Mouse (Mus musculus) hindbrain, embryonic 15.5 days (tissue): ENCODE data around the gene Tnni2. TPM values are rescaled to one million over a fixed set of nuclear protein-coding genes. Genes with fewer than 3 reads are reported as not detected.
"Not testable (repeated sequence)": the region's sequence is repeated elsewhere in the genome, so short reads cannot be mapped to it uniquely, and the experiment has no call there.

Source experiments
- ATAC-seq: fragments of 200-750 bp; cut with Nextera tagmentation; 2 replicates; pipeline ENCODE4 v1.8.0; 2017; ENCODE audit warnings: low read depth, moderate number of reproducible peaks, moderate TSS enrichment; ENCODE audit not compliant: low FRiP score
- H3K27ac ChIP-seq: fragments of 300-500 bp; sonication (generic); replicated peaks from 2 replicates; pipeline ENCODE4 v1.5.1; 2015; ENCODE audit warnings: mild to moderate bottlenecking, inconsistent platforms
- H3K27me3 ChIP-seq: fragments of 300-500 bp; sonication (generic); 2 replicates; pipeline ENCODE4 v1.6.1; 2015; ENCODE audit warnings: control low read depth, inconsistent platforms
- H3K36me3 ChIP-seq: fragments of 300-500 bp; sonication (generic); 2 replicates; pipeline ENCODE4 v1.6.1; 2015; ENCODE audit warnings: control low read depth, inconsistent platforms
- H3K4me1 ChIP-seq: fragments of 300-500 bp; sonication (generic); replicated peaks from 2 replicates; pipeline ENCODE4 v1.6.1; 2015; ENCODE audit warnings: control low read depth, inconsistent platforms
- H3K4me2 ChIP-seq: fragments of 300-500 bp; sonication (generic); 2 replicates; pipeline ENCODE4 v1.6.1; 2015; ENCODE audit warnings: moderate library complexity, mild to moderate bottlenecking, inconsistent platforms
- H3K4me3 ChIP-seq: fragments of 300-500 bp; sonication (generic); 2 replicates; pipeline ENCODE4 v1.5.1; 2015; ENCODE audit warnings: mild to moderate bottlenecking, inconsistent platforms
- H3K9ac ChIP-seq: fragments of 300-500 bp; sonication (generic); 2 replicates; pipeline ENCODE4 v1.6.1; 2015; ENCODE audit warnings: inconsistent platforms
- H3K9me3 ChIP-seq: fragments of 300-500 bp; sonication (generic); 2 replicates; pipeline ENCODE4 v1.6.1; 2016; ENCODE audit warnings: control low read depth, inconsistent platforms
- WGBS: fragments of 180-500 bp; shearing (Covaris S2); methylation state at CpG from one replicate; pipeline ENCODE4 v1.1.7; 2015; 5-methylcytosine and 5-hydroxymethylcytosine counted together
- polyA plus RNA-seq: library from polyadenylated mRNA; unstranded; fragments of >200 nt; fragmentation: Nextera tagmentation; extraction: Ambion mirVana; gene quantifications from 2 replicates; pipeline ENCODE4 v1.2.1, GENCODE M21; 2015

The Tnni2 gene
- 0.79 and 1.4 TPM in 2 replicates for polyA plus RNA-seq

DNA sequence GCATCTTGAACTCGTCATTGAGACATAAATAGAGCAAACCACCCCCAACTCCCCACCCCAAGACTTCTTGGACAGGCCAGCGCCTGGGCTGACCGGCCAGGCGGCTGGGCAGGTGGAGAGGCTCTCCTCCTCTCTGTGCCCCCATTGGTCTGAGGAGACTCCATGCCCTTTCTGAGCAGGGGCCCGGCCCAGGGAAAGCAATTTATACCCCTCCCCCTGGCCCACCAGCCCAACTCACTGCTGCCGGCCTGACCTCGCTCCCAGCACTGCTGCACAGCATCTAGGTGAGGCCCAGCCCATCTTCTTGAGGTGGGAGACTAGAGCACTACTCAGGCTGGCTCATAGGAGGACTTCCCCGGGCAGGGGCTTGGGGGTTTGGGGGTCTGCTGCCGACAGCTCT, at the start of gene Tnni2:
Gene Tnni2 (plus strand): TSS at position 224 of the 400 bp plus-strand sequence.
- Histone ChIP-seq H3K4me2 (no peak within 1 kb of the TSS), H3K27me3 (no peaks in the 10 kb centered on the region), H3K36me3 (no peaks in the 10 kb centered on the region), H3K9me3 (no peaks in the 10 kb centered on the region), H3K4me3 (no peak within 1 kb of the TSS), H3K27ac (no peak within 1 kb of the TSS), H3K9ac (no peak within 1 kb of the TSS), H3K4me1 (no peaks in the 10 kb centered on the region)
- WGBS: 86% methylated on average over 9 of the region's 9 CpGs
- no peak for ATAC-seq

DNA sequence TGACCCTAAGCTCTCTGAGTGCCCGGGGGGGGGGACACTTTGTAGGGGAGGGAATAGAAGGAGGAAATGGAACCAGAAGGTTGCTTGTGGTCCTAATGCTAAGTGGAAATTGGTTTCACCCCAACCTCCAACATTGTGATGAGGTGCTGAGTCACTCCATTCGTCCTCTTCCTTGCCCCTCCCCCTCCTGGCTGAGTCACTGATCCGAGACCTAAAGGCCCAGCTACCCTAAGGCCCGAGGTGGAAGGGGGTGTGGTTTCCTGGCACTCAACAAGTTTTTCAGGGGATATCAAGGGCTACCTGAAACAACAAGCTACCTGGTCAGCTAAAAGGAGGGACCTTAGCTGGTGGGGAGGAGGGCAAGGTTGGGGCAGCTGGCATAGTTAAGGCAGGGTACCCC, 48.4 kb upstream of the Tnni2 start:
- Histone ChIP-seq H3K9me3 (no peaks in the 10 kb centered on the region), H3K4me3 (no peak overlapping the region), H3K27me3 (no peaks in the 10 kb centered on the region), H3K4me2 (no peak overlapping the region), H3K4me1 (peaks cover 2% of the 10 kb centered on the region; the same call in 1 of the 2 replicates), H3K9ac (no peak overlapping the region), H3K27ac (no peak overlapping the region), H3K36me3 (no peaks in the 10 kb centered on the region)
- ATAC-seq: no peak
- 39% methylated on average over 4 of the region's 4 CpGs for WGBS

DNA sequence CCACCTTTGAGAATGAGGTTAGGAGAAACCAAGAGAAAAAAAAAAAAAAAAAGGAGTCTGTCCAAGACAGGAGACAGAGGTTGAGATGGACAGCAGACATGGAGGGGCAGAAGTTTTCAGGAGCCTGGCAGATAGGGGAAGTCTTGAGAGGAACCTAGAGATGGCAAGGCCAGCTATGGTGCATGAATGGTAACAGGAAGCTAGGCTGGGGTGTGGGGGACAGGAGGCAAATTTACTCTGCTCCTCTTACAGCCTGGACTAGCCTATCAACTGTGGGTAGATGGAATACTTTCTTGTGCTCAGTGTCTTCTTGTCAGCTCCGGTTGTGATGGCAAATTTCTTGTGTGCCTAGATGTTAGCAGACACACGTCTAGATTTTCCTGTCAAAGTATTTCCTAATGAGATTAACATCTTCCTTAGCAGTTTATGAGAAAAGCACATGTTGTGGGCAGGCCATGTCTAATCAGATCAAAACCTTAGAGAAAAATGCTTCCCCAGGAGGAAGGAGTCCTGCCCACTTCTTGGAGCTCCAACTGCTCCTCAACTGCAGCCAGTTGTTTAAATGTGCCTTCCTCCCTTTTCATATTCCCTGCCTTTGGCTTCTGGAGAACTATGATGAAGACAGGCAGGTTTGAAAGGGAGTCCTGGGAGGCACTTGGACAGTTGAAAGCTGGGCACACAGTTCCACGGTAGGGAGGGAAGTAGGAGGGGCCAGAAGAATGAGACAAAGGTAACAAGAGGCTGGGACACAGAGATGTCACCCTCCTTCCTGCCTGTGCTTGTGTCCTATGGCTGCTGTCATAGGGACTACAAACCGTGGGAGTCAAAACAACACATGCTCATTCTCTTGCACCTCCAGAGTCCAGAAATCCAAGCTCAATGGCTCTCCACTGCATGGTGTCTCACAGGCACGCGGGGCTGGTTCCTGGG, 47.1 kb upstream of the Tnni2 start:
- H3K36me3 ChIP-seq: no peaks in the 10 kb centered on the region
- WGBS: 64% methylated on average over 6 of the region's 6 CpGs
- H3K4me2 ChIP-seq: no peak overlapping the region
- no peaks in the 10 kb centered on the region for H3K27me3 ChIP-seq
- ATAC-seq: no peak
- no peak overlapping the region for H3K27ac ChIP-seq
- no peaks in the 10 kb centered on the region for H3K9me3 ChIP-seq
- no peaks in the 10 kb centered on the region for H3K4me1 ChIP-seq
- no peak overlapping the region for H3K4me3 ChIP-seq
- no peak overlapping the region for H3K9ac ChIP-seq

DNA sequence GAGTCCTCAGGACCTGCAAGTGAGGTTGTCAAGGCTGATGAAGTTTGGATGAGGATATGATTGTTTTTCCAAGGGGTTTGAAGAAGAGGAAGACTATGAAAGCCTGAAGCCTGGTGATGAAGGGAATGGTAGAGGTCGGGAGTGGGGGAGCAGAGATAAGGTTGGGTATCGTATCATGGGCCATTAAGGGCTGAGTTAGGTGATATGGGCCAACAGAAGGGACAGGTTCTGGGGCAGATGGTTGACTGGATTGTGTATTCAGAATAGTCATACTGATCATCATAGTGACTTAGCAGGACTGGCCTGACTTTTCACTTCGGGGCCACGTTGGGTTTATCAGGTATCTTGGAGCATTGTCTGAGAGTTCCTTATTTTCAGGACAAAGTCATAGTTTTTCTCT, 46.1 kb upstream of the Tnni2 start:
- no peak for ATAC-seq
- no peak overlapping the region for H3K4me2 ChIP-seq
- H3K9ac ChIP-seq: no peak overlapping the region
- H3K4me3 ChIP-seq: no peak overlapping the region
- no peak overlapping the region for H3K27ac ChIP-seq
- H3K36me3 ChIP-seq: no peaks in the 10 kb centered on the region
- H3K9me3 ChIP-seq: no peaks in the 10 kb centered on the region
- no peaks in the 10 kb centered on the region for H3K4me1 ChIP-seq
- H3K27me3 ChIP-seq: no peaks in the 10 kb centered on the region
- 90% methylated on average over 4 of the region's 4 CpGs for WGBS

DNA sequence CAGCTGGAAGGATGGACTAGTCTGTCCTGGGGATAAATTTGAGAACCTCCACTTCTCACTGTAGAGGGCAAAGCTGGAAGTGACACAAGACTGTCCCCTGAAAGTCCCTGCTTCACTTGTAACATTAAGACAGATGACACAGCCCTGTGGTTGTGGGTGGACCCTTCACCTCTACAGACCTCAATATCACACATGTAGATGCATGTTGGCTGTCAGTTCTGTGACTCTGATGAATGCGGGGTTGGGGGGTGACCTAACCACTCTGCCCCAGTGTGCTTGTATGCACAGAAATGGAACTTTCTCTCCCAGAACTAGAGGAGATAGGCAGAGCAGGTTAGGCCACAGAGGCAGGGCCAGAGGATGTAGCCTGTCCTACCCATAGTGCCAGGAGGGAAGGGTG, 45.0 kb upstream of the Tnni2 start:
- Histone ChIP-seq H3K4me3 (no peak overlapping the region), H3K9me3 (no peaks in the 10 kb centered on the region), H3K27ac (no peak overlapping the region), H3K4me1 (no peaks in the 10 kb centered on the region), H3K9ac (no peak overlapping the region), H3K27me3 (no peaks in the 10 kb centered on the region), H3K4me2 (no peak overlapping the region), H3K36me3 (no peaks in the 10 kb centered on the region)
- no peak for ATAC-seq
- 100% methylated on average over 1 of the region's 1 CpGs for WGBS

DNA sequence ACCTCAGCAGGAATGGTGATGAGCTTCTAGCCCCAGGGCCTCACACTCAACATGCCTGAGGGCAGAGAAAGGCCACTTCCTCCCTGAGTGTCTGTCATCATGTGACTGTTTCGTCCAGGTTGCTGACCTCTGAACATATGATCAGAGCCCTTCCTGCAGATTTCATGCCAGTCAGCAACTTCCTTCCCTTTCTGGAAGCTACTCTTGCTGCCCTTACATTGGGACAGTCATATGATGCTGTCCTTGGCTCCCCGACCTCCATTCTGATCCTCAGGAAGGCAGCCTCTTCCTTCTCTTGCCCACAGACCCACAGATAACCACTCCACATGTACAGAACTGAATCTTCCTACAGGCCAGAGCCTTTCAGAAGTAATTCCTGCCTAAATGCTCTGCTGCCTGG, 43.6 kb upstream of the Tnni2 start:
- Histone ChIP-seq H3K4me3 (no peak overlapping the region), H3K4me1 (no peaks in the 10 kb centered on the region), H3K27me3 (no peaks in the 10 kb centered on the region), H3K36me3 (no peaks in the 10 kb centered on the region), H3K27ac (no peak overlapping the region), H3K9ac (no peak overlapping the region), H3K9me3 (no peaks in the 10 kb centered on the region), H3K4me2 (no peak overlapping the region)
- no peak for ATAC-seq
- WGBS: 65% methylated on average over 2 of the region's 2 CpGs

DNA sequence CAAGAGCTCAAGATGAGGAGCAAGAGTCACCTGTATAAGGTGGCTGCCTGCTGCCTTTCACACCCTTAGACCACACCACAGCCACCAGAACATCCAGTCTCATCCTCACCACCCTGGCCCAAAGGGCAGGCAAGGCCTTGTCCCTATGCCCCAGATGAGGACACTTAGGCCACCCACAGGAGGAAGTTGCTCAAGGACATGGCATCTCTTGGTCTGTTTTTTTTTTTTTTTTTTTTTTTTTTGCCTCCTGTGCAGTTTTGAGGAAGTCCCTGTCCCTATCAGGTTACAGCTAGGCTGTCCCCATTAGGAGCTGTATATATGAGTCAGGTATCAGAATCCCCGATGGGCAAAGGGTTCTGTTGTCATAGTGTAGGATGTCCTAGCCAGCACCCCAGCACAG, 42.4 kb upstream of the Tnni2 start:
- no peak for ATAC-seq
- no peaks in the 10 kb centered on the region for H3K27me3 ChIP-seq

DNA sequence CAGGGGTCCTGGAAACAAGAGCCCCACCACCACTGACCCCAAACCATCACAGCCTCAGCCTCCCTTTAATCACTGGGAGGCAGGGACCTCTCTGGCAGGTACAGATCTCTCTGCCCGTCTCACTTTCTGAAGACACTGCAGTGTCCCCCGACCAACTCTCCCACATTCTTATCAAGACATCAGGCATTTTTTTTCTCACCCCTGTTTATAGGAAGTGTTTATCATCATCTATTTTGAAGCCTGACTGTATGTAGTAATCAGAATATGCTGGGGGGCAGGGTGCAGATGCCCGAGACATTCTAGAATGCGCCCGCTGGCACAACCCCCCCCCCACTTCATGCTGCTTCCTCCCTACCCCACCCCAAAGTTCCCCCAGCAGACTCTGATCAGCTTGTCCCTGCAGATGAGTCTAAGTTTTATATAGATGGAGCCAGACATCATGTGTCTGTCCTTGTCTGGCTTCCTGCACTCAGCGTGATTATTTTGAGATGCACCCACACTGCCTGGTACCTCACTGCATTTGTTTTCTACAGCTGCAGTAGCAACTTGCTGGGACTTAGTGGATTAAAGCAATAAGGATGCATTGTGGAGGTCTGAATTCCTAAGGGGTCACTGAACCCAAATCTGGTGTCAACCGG, 41.4 kb upstream of the Tnni2 start:
- Histone ChIP-seq H3K9me3 (no peaks in the 10 kb centered on the region), H3K9ac (no peak overlapping the region), H3K36me3 (no peaks in the 10 kb centered on the region), H3K4me2 (no peak overlapping the region), H3K4me3 (no peak overlapping the region), H3K4me1 (no peaks in the 10 kb centered on the region), H3K27ac (no peak overlapping the region), H3K27me3 (no peaks in the 10 kb centered on the region)
- WGBS: 71% methylated on average over 7 of the region's 7 CpGs
- no peak for ATAC-seq

More for the DNA sequence above, 42.4 kb upstream of the Tnni2 start:
- no peaks in the 10 kb centered on the region for H3K4me1 ChIP-seq
- no peak overlapping the region for H3K9ac ChIP-seq
- H3K4me2 ChIP-seq: no peak overlapping the region
- whole genome bisulfite sequencing: 87% methylated on average over 1 of the region's 1 CpGs
- no peak overlapping the region for H3K27ac ChIP-seq
- H3K9me3 ChIP-seq: no peaks in the 10 kb centered on the region
- H3K36me3 ChIP-seq: no peaks in the 10 kb centered on the region
- H3K4me3 ChIP-seq: no peak overlapping the region

DNA sequence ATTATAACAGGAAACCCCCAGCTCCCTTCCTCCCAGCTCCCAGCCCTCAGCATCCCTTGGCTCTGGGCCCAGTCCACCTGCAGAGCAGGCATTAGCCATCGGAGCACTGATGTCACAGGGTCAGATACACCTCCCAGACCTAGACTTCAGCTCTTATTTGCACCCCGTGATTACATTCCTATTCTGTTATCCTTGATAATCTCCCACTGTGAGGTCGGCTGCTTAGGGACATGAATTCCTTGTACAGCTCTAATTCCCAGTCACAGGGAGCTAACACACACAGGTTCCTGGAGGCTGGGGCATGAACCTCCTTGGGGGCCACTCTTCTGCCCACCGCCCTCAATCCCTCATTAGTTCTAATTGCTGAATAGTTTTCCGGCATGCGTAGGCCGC, 40.9 kb upstream of the Tnni2 start:
- Histone ChIP-seq H3K27me3 (no peaks in the 10 kb centered on the region), H3K4me2 (no peak overlapping the region), H3K4me1 (no peaks in the 10 kb centered on the region), H3K9ac (no peak overlapping the region), H3K36me3 (no peaks in the 10 kb centered on the region), H3K27ac (no peak overlapping the region), H3K9me3 (no peaks in the 10 kb centered on the region), H3K4me3 (no peak overlapping the region)
- no peak for ATAC-seq
- 47% methylated on average over 7 of the region's 7 CpGs for WGBS

DNA sequence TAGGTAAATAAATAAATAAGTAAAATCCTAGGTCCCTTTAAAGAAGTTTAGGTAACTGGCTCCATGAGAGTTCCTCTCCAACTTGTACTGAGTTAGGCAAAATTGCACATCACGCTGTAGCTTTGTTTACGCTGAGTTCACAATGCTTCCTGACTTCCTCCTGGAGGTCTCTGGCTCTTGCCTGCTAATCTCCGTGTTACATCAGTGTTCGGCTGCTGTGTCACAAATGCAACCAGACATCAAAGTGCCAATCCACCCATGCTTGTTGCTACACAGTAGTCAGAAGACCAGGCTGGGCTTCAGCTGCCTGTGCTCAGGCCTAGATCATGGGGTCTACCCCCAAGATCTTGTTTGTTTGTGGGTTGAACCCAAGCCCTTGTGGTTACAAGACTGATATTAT, 38.0 kb upstream of the Tnni2 start:
- H3K36me3 ChIP-seq: no peaks in the 10 kb centered on the region
- H3K4me1 ChIP-seq: no peaks in the 10 kb centered on the region
- no peak overlapping the region for H3K4me2 ChIP-seq
- no peak overlapping the region for H3K9ac ChIP-seq
- ATAC-seq: no peak
- no peaks in the 10 kb centered on the region for H3K9me3 ChIP-seq
- no peaks in the 10 kb centered on the region for H3K27me3 ChIP-seq
- no peak overlapping the region for H3K4me3 ChIP-seq
- no peak overlapping the region for H3K27ac ChIP-seq
- 86% methylated on average over 4 of the region's 4 CpGs for WGBS

DNA sequence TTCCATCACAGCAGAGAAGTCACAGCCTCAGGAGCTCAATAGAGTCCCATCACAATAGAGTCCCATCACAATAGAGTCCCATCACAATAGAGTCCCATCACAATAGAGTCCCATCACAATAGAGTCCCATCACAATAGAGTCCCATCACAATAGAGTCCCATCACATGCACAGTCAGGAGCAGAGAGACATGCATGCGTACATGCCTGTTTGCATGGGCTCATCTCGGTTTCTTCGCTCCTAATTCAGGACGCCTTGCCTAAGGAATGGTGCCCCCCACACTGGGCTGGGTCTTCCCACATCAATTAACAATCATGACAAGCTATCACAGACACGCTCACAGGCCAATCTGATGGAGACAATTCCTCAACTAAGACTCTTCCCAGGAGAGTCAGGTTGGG, 36.5 kb upstream of the Tnni2 start:
- not testable (repeated sequence) for H3K27me3 ChIP-seq, H3K4me2 ChIP-seq, H3K9ac ChIP-seq, ATAC-seq, H3K4me3 ChIP-seq, H3K9me3 ChIP-seq, H3K27ac ChIP-seq, H3K36me3 ChIP-seq, H3K4me1 ChIP-seq
- WGBS: 79% methylated on average over 5 of the region's 5 CpGs

DNA sequence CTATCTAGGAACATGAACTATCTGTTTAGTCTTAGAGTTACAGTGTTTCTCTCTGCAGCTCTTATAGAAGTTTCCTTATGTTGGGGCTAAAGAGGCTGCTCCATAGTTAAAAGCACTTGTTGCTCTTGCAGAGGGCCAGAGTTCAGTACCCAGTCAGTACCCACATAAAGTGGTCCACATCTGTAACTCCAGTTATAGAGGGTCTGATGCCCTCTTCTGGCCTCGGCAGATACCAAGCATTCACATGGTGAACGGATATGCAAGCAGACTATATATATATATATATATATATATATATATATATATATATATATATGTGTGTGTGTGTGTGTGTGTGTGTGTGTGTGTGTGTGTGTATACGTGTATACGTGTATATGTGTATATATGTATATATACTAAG, 33.7 kb upstream of the Tnni2 start:
- H3K4me2 ChIP-seq: no peak overlapping the region
- H3K27me3 ChIP-seq: no peaks in the 10 kb centered on the region
- H3K27ac ChIP-seq: no peak overlapping the region
- WGBS: 77% methylated on average over 4 of the region's 4 CpGs
- no peak for ATAC-seq
- no peaks in the 10 kb centered on the region for H3K36me3 ChIP-seq
- H3K4me1 ChIP-seq: no peaks in the 10 kb centered on the region
- H3K9ac ChIP-seq: no peak overlapping the region
- no peak overlapping the region for H3K4me3 ChIP-seq
- H3K9me3 ChIP-seq: no peaks in the 10 kb centered on the region
